Mouse (Mus musculus): ENCODE measurements around the gene Urgcp. TPM values are rescaled to one million over a fixed set of nuclear protein-coding genes. Genes with fewer than 3 reads are reported as not detected.

Gene Urgcp
- 4.0 TPM for polyA plus RNA-seq (2015; fragmentation: Illumina TruSeq; extraction: RNeasy Lipid Tissue Mini Kit (QIAGEN cat#74804); ENCODE audit: insufficient read depth, low read depth, low replicate concordance)

DNA sequence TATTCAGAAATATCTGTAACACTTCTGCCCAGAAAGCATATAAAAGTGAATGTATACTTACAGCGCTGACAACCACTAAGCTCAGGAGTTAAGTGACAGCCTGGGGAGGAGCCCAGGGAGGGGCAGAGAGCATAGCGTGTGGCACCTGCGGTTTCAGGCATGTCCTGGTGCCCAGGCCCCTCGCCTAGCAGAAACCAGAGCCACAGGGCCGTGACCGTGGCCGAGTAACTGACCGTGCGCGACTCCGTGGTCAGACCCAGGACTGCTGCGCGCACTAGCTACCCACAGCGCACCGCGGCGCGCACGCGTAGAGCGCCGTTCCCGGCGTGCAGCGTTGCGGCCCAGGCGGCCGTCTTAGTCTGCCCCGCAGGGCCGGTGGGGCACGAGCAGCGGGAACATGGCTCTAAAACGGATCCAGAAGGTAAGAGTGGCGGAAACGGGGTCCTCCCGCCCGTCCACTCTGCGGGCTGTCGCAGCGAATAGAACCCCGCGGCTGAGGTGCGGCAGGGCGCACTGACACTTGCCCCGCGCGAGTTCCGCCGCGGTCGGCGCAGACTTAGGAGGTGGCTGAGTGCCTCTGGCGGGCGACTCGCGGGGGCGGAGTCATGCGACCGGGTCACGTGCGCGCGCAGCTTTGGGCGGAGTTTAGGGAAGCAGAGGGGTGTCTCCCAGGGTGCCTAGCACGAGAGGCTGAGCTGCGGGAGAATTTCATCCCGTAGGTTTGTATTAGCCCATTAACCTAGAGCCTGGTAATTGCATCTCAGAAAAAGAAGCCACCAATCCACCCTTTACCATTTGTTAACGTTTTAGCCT is at the start of gene Urgcp:
Gene Urgcp, minus strand, starts transcription at position 557 of the 813 bp plus-strand sequence.

DNA sequence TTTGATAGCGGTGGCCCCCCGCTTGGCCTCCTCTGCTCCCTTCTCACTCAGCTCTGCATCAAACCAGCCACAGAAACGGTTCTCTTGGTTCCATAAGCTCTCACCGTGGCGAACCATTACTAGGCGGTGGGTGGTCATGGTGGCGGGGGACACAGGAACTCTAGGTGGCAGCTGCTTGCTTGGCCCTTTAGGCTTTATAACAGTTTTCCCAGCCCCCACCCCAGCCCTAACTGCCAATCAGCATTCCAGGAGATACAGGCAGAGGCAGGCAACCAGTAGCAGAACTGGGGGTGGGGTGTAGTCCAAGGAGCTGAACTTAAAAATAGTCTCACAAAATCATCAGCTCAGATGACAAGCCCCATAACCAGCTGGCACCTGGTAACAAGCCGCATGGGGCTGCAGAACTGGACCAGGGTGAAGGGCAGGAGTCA is 41.4 kb upstream of the Urgcp start, which contains the start of gene Pgam2:
Gene Pgam2, minus strand, starts transcription at position 183 of the 431 bp plus-strand sequence.

DNA sequence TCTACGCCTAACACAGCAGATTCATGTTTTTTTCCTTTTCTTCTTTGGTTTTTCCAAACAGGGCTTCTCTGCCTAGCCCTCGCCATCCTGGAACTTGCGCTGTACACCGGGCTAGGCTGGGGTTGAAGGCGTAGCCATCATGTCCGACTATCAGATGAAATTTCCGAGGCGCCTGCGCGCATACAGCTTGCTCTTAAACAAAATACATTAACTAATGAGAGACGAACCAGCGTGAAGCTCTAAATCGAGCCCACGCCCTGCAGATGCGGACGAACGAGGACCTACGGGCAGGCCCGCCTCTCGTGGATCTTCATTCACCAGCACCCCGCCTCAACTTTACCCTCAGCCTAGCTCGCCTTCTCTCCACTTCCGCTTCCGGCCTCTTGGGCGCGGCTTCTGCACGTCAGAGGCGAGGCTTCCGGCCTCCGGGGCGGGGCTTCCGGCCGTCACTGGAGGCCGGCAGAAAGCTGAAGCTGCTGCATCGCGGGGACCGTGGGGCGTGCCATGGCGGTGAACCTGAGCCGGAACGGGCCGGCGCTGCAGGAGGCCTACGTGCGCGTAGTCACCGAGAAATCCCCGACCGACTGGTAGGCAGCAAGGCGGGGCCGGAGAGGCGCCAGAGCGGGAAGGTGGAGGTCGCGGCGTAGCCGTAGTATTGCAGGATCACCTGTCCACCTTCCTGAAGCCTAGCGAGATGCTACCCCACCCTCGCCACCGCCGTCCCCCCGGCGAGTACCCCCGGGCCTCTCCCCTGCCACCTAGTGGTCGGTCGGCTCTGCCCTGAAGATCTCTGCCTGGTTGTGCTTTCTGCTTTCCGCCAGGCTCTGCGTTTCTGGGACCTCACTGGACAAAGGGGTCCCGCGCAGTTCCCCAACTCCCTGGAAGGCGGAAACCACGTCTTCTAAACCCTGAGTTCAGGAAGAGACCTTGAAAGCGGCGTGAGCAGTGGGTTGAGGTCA is 26.2 kb upstream of the Urgcp start, which contains the start of gene Dbnl:
Gene Dbnl, plus strand, starts transcription at position 433 of the 959 bp plus-strand sequence.

DNA sequence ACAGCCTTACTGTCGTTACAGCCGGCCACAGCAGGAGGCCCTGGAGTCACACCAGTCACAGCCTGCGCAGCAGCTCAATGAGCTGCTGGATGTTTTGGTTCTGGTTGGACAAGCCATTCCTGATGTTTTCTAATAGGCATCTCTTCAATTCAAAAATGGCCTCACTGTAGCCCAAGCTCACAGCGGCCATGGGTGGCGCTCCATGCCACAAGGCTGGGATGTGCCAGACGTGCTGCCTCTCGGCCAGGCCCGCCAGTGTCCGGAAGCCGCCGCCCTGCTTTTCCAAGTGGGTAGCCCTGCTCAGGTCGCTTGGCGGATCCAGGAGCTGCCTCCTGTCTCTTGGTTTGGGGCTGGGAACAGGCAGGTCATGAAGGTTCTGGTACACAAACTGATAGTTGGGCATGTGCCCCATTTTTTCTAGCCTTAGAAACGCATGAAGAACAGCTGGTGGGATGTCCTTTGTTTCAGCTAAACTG is 46.5 kb downstream of the Urgcp start, which contains the start of gene Mrps24:
Gene Mrps24, minus strand, starts transcription at position 51 of the 476 bp plus-strand sequence.

Other genes with a start within 250 kb of the Urgcp start
- gene Xbp1, start 241.7 kb downstream of the Urgcp start, polyA plus RNA-seq (2015; fragmentation: Illumina TruSeq; extraction: RNeasy Lipid Tissue Mini Kit (QIAGEN cat#74804); ENCODE audit: insufficient read depth, low read depth, low replicate concordance): 186 TPM
- 5.5 TPM for gene Ccdc117, start 220.2 kb downstream of the Urgcp start, polyA plus RNA-seq (2015; fragmentation: Illumina TruSeq; extraction: RNeasy Lipid Tissue Mini Kit (QIAGEN cat#74804); ENCODE audit: insufficient read depth, low read depth, low replicate concordance)
- not detected for gene Ankrd36, start 192.7 kb downstream of the Urgcp start, polyA plus RNA-seq (2015; fragmentation: Illumina TruSeq; extraction: RNeasy Lipid Tissue Mini Kit (QIAGEN cat#74804); ENCODE audit: insufficient read depth, low read depth, low replicate concordance)
- 39.7 TPM for gene Mrps24, start 46.7 kb downstream of the Urgcp start, polyA plus RNA-seq (2015; fragmentation: Illumina TruSeq; extraction: RNeasy Lipid Tissue Mini Kit (QIAGEN cat#74804); ENCODE audit: insufficient read depth, low read depth, low replicate concordance)
- gene Dbnl, start 26.1 kb upstream of the Urgcp start, polyA plus RNA-seq (2015; fragmentation: Illumina TruSeq; extraction: RNeasy Lipid Tissue Mini Kit (QIAGEN cat#74804); ENCODE audit: insufficient read depth, low read depth, low replicate concordance): 13.0 TPM
- gene Pgam2, start 41.4 kb upstream of the Urgcp start, polyA plus RNA-seq (2015; fragmentation: Illumina TruSeq; extraction: RNeasy Lipid Tissue Mini Kit (QIAGEN cat#74804); ENCODE audit: insufficient read depth, low read depth, low replicate concordance): not detected
- gene Polm, start 75.6 kb upstream of the Urgcp start, polyA plus RNA-seq (2015; fragmentation: Illumina TruSeq; extraction: RNeasy Lipid Tissue Mini Kit (QIAGEN cat#74804); ENCODE audit: insufficient read depth, low read depth, low replicate concordance): 5.0 TPM
- gene Aebp1, start 99.6 kb upstream of the Urgcp start, polyA plus RNA-seq (2015; fragmentation: Illumina TruSeq; extraction: RNeasy Lipid Tissue Mini Kit (QIAGEN cat#74804); ENCODE audit: insufficient read depth, low read depth, low replicate concordance): 44.9 TPM
- gene Pold2, start 115.9 kb upstream of the Urgcp start, polyA plus RNA-seq (2015; fragmentation: Illumina TruSeq; extraction: RNeasy Lipid Tissue Mini Kit (QIAGEN cat#74804); ENCODE audit: insufficient read depth, low read depth, low replicate concordance): 14.9 TPM
- 2.9 TPM for gene Myl7, start 136.4 kb upstream of the Urgcp start, polyA plus RNA-seq (2015; fragmentation: Illumina TruSeq; extraction: RNeasy Lipid Tissue Mini Kit (QIAGEN cat#74804); ENCODE audit: insufficient read depth, low read depth, low replicate concordance)
- 10.7 TPM for gene Gck, start 187.7 kb upstream of the Urgcp start, polyA plus RNA-seq (2015; fragmentation: Illumina TruSeq; extraction: RNeasy Lipid Tissue Mini Kit (QIAGEN cat#74804); ENCODE audit: insufficient read depth, low read depth, low replicate concordance)
- 17.0 TPM for gene Ykt6, start 193.3 kb upstream of the Urgcp start, polyA plus RNA-seq (2015; fragmentation: Illumina TruSeq; extraction: RNeasy Lipid Tissue Mini Kit (QIAGEN cat#74804); ENCODE audit: insufficient read depth, low read depth, low replicate concordance)

Measured in pancreas, adult 10 weeks (tissue).